Mouse (Mus musculus): Measurements from ENCODE around the gene Vat1l. TPM values are rescaled to one million over a fixed set of nuclear protein-coding genes. Genes with fewer than 3 reads are reported as not detected.

The Vat1l gene
- total RNA-seq, 4 experiments from 2014 or later: 0.40 to 0.92 (median 0.51) TPM; not detected in 1

GRCm38 (mm10) chr8:114398326-114398725 lies 192.9 kb downstream of the Vat1l start:
- DNase-seq (ENCODE audit: low spot score in 2 of 2): no peak

- DNase-seq (ENCODE audit: low spot score in 2 of 2): no peak
Observed at GRCm38 (mm10) chr8:114399273-114399672, 193.9 kb downstream of the Vat1l start.

- DNase-seq (ENCODE audit: low spot score in 2 of 2): no peak
Observed at GRCm38 (mm10) chr8:114401679-114402078, 196.3 kb downstream of the Vat1l start.

- no peak for DNase-seq (ENCODE audit: low spot score in 2 of 2)
Observed at GRCm38 (mm10) chr8:114411421-114411820, 206.0 kb downstream of the Vat1l start.

- DNase-seq (ENCODE audit: low spot score in 2 of 2): no peak
Observed at GRCm38 (mm10) chr8:114417786-114418185, 212.4 kb downstream of the Vat1l start, which contains the start of gene Clec3a. Gene Clec3a, plus strand, starts transcription at chr8:114418086.

GRCm38 (mm10) chr8:114418486-114418885 lies 213.1 kb downstream of the Vat1l start:
- DNase-seq (ENCODE audit: low spot score in 2 of 2): no peak

GRCm38 (mm10) chr8:114418904-114419303 lies 213.5 kb downstream of the Vat1l start:
- no peak for DNase-seq (ENCODE audit: low spot score in 2 of 2)

GRCm38 (mm10) chr8:114421544-114421943 lies 216.1 kb downstream of the Vat1l start:
- DNase-seq (ENCODE audit: low spot score in 2 of 2): no peak

Other genes starting within 250 kb of the Vat1l start
- 10 to 100 TPM; 21.2 to 26.8 (median 24.0) TPM for gene Nudt7, start 72.1 kb upstream of the Vat1l start, total RNA-seq (2022)
- not detected for gene Clec3a, start 212.5 kb downstream of the Vat1l start, total RNA-seq (2022)
- gene Wwox, start 234.0 kb downstream of the Vat1l start, total RNA-seq (2022): 1 to 10 TPM; 4.4 to 6.0 (median 5.5) TPM

Measured in gastrocnemius, adult 8-10 months (tissue).